Mouse (Mus musculus) small intestine, adult 10 weeks (tissue): ENCODE data around the gene Als2. TPM values are rescaled to one million over a fixed set of nuclear protein-coding genes. Genes with fewer than 3 reads are reported as not detected.

Experiments
- polyA plus RNA-seq: library from polyadenylated mRNA; stranded (reverse); fragments of 350-450 nt; fragmentation: Illumina TruSeq; extraction: RNeasy Lipid Tissue Mini Kit (QIAGEN cat#74804); gene quantifications from one replicate; pipeline ENCODE4 v1.2.3, GENCODE M21; 2014; ENCODE audit warnings: low replicate concordance

Gene Als2
- polyA plus RNA-seq, result 21.9 TPM

DNA sequence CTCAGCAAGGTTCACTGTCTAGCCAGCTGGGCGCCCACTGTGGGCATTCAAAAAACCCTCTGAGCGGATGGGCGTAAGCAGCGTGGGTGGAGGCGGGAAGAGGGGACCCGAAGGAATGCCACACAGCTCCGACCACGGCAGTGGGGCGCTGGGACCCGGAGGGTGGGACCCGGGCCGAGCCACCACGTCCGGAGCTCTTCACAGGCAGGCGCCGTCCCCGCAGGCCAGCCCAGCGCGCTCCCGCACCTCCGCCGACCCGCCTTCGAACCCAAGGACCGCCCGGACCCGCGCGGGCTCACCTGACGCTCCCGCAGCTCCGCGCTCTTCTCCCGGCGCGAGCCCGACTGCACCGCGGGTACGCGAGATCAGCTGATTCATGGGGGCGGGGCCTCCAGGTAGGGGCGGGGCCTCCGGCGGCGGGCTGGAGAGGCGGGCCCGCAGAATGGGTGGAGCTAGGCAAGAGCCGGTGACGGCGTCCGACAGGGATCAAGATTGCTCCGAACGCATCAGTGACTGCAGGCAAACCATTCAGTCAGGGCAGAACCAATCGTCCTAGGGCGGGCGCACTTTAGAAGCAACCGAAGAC, at the start of gene Als2:
Als2 (minus strand) TSS at position 376 of the 586 bp plus-strand sequence.

GRCm38 (mm10) chr1:59256751-59257231, 19.8 kb upstream of the Als2 start, which contains the start of gene Cdk15:
Gene Cdk15, plus strand, starts transcription at chr1:59256906.

GRCm38 (mm10) chr1:59163030-59163461, 74.0 kb downstream of the Als2 start, which contains the start of gene Mpp4:
Gene Mpp4, minus strand, starts transcription at chr1:59163389.

DNA sequence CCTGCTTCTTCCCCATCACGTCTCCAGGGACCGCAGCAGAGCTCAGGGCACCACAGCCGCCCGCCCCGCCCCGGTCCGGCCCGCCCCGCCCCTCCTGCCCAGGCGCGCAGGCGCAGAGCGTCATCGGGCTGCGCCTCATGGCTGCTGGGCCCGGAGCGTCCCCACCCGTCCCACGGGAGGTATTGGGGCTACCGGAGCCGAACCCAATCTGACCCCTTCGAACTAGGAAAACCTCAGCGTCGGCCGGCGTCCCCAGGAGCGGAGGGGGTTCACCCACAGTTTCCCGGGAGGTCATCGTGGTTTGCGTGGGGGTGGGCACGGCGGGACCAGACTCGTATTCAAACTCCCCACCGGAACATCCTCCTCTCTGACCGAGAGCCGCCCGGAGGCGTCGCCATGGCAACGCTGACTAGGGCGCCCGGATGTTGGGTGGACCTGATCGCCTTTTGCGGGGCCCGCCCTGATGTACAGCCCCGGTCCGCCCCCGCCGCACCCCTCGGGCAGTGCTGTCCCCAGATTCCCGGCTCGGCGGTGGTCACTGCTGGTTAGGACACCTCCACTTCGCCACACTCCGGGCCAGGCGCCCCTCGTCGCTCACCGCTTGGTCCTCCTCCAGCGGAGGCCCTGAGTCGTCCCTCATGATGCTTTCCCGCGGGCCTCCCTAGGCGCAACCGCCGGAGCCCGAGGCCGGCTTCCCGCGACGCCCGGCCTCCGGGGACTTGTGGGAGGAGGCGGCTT, 117.1 kb downstream of the Als2 start, which contains the start of gene Tmem237:
Tmem237 (minus strand) TSS at position 689 of the 738 bp plus-strand sequence.

Other genes starting within 250 kb of the Als2 start
- not detected for gene C2cd6, start 142.3 kb downstream of the Als2 start, polyA plus RNA-seq
- gene Tmem237, start 116.8 kb downstream of the Als2 start, polyA plus RNA-seq, result 4.9 TPM
- 2.5 TPM for gene Mpp4, start 73.8 kb downstream of the Als2 start, polyA plus RNA-seq
- gene Cdk15, start 19.7 kb upstream of the Als2 start, polyA plus RNA-seq, result not detected
- gene Fzd7, start 245.2 kb upstream of the Als2 start, polyA plus RNA-seq, result 14.7 TPM